In genomic region chr12:76957688-76958087, GRCm38 (mm10) we compare ENCODE assay signal across 7 mouse cellular contexts. TPM values are rescaled to one million over a fixed set of nuclear protein-coding genes. Genes with fewer than 3 reads are reported as not detected.
DNase-seq lines count a peak whose midpoint lies in the region; ATAC-seq and TF ChIP-seq lines count a peak whose summit lies in the region.

No protein-coding gene starts in this region.

- TF ChIP-seq POLR2A in thymus, adult 2 months (IDR thresholded peaks at IDR 0.05; ENCODE audit: control insufficient read depth, extremely low read depth, insufficient read depth, low read length, poor library complexity): no peak

- no peak overlapping the region for H3K4me2 ChIP-seq in kidney, embryonic 16.5 days (replicated peaks; ENCODE audit: low read depth, low read length)
- H3K4me2 ChIP-seq in liver, embryonic 16.5 days (ENCODE audit: low read depth, low read length): peak overlapping the region; percentile 60
- H3K4me2 ChIP-seq in hindbrain, embryonic 13.5 days: no peak overlapping the region

- no peak for ATAC-seq in kidney, embryonic 16.5 days (ENCODE audit: low FRiP score, low TSS enrichment)
- no peak for ATAC-seq in liver, embryonic 16.5 days (ENCODE audit: low read depth)
- no peak for ATAC-seq in hindbrain, embryonic 13.5 days (ENCODE audit: low FRiP score)

- TF ChIP-seq CTCF in thymus, adult 2 months (IDR thresholded peaks at IDR 0.05; ENCODE audit: borderline replicate concordance, control insufficient read depth, extremely low read depth, insufficient read depth, low read length, poor library complexity): no peak

- H3K27me3 ChIP-seq in kidney, embryonic 16.5 days (ENCODE audit: insufficient read depth, low read length): no peaks in the 10 kb centered on the region
- H3K27me3 ChIP-seq in liver, embryonic 16.5 days (ENCODE audit: control insufficient read depth, insufficient read depth, low read depth, low read length): no peaks in the 10 kb centered on the region
- H3K27me3 ChIP-seq in thymus, adult 2 months (ENCODE audit: control insufficient read depth, insufficient read depth, low read length): no peaks in the 10 kb centered on the region
- H3K27me3 ChIP-seq in hindbrain, embryonic 13.5 days: no peaks in the 10 kb centered on the region

- H3K9ac ChIP-seq in kidney, embryonic 16.5 days (replicated peaks; ENCODE audit: low read length): no peak overlapping the region
- H3K9ac ChIP-seq in liver, embryonic 16.5 days (ENCODE audit: low read depth, low read length): peak overlapping the region; percentile 6; the same call in 1 of the 2 replicates
- no peak overlapping the region for H3K9ac ChIP-seq in hindbrain, embryonic 13.5 days

- peaks cover 20% of the 10 kb centered on the region for H3K36me3 ChIP-seq in kidney, embryonic 16.5 days (ENCODE audit: insufficient read depth, low read length)
- H3K36me3 ChIP-seq in liver, embryonic 16.5 days (ENCODE audit: control insufficient read depth, insufficient read depth): peaks cover 27% of the 10 kb centered on the region
- peaks cover 30% of the 10 kb centered on the region for H3K36me3 ChIP-seq in thymus, adult 2 months (ENCODE audit: control insufficient read depth, insufficient read depth, low read length)
- peaks cover 52% of the 10 kb centered on the region for H3K36me3 ChIP-seq in hindbrain, embryonic 13.5 days

- H3K27ac ChIP-seq in kidney, embryonic 16.5 days (ENCODE audit: low read length): no peak overlapping the region
- no peak overlapping the region; the same call in 1 of the 2 replicates for H3K27ac ChIP-seq in liver, embryonic 16.5 days (ENCODE audit: low read length)
- peak overlapping the region; percentile 64 for H3K27ac ChIP-seq in thymus, adult 2 months (ENCODE audit: control insufficient read depth, insufficient read depth, low read length)
- no peak overlapping the region for H3K27ac ChIP-seq in hindbrain, embryonic 13.5 days

- peaks cover 24% of the 10 kb centered on the region for H3K4me1 ChIP-seq in kidney, embryonic 16.5 days (ENCODE audit: insufficient read depth, low read length)
- peaks cover 37% of the 10 kb centered on the region for H3K4me1 ChIP-seq in liver, embryonic 16.5 days (ENCODE audit: control insufficient read depth, low read depth, low read length)
- H3K4me1 ChIP-seq in thymus, adult 2 months (replicated peaks; ENCODE audit: control insufficient read depth, insufficient read depth, low read length): peaks cover 13% of the 10 kb centered on the region
- peaks cover 18% of the 10 kb centered on the region for H3K4me1 ChIP-seq in hindbrain, embryonic 13.5 days (replicated peaks)

- WGBS in kidney, embryonic 16.5 days: 70% methylated on average over 5 of the region's 5 CpGs
- 19% methylated on average over 5 of the region's 5 CpGs for WGBS in liver, embryonic 16.5 days (ENCODE audit: insufficient replicate concordance)
- 3% methylated on average over 5 of the region's 5 CpGs for WGBS in thymus, adult 2 months
- WGBS in hindbrain, embryonic 13.5 days: 86% methylated on average over 5 of the region's 5 CpGs

- H3K4me3 ChIP-seq in kidney, embryonic 16.5 days (ENCODE audit: low read length): no peak overlapping the region
- H3K4me3 ChIP-seq in liver, embryonic 16.5 days (ENCODE audit: low read depth, low read length): peak overlapping the region; percentile 20
- no peak overlapping the region for H3K4me3 ChIP-seq in thymus, adult 2 months (ENCODE audit: control insufficient read depth, insufficient read depth, low read length)
- H3K4me3 ChIP-seq in hindbrain, embryonic 13.5 days: no peak overlapping the region

- H3K9me3 ChIP-seq in kidney, embryonic 16.5 days (ENCODE audit: low read length): no peaks in the 10 kb centered on the region
- H3K9me3 ChIP-seq in liver, embryonic 16.5 days (replicated peaks; ENCODE audit: control insufficient read depth, low read length): no peaks in the 10 kb centered on the region
- no peaks in the 10 kb centered on the region for H3K9me3 ChIP-seq in hindbrain, embryonic 13.5 days

- peak; percentile 36 to 65 for DNase-seq in kidney, postnatal 25 days
- peak; percentile 39 for DNase-seq in adipocyte (ENCODE audit: low spot score)
- peak; percentile 40 for DNase-seq in thymus, adult 2 months
- no peak for DNase-seq in layer of hippocampus, adult 9-10 months (ENCODE audit: low spot score)

RNA-seq across cellular contexts. Expression of gene Max, which starts 4.3 kb away (rescaled TPM):
- polyA plus RNA-seq in kidney, embryonic 16.5 days (2015; fragmentation: Nextera tagmentation; extraction: Ambion mirVana): 16.3 and 17.3 TPM in 2 replicates
- polyA plus RNA-seq in liver, embryonic 16.5 days (2015; fragmentation: Nextera tagmentation; extraction: Ambion mirVana): 5.4 and 7.6 TPM in 2 replicates
- 54.9 and 56.1 TPM in 2 replicates for polyA plus RNA-seq in thymus, adult 2 months (2012; rRNA removed)
- polyA plus RNA-seq in hindbrain, embryonic 13.5 days (2015; fragmentation: Nextera tagmentation; extraction: Ambion mirVana): 16.6 and 16.8 TPM in 2 replicates
